Mouse (Mus musculus) gonadal fat pad, adult 2 months (tissue): ENCODE measurements around the gene Prm2. TPM values are rescaled to one million over a fixed set of nuclear protein-coding genes. Genes with fewer than 3 reads are reported as not detected.

Experiments
- polyA plus RNA-seq: library from polyadenylated mRNA; depleted of rRNA; stranded (reverse); fragments of >200 nt; gene quantifications from 2 replicates; pipeline ENCODE4 v1.2.3, GENCODE M21; 2012; rRNA removed

Gene Prm2
- polyA plus RNA-seq, 1 experiment: 224 TPM

Other genes with a start within 250 kb of the Prm2 start
- gene Socs1, start 10.6 kb downstream of the Prm2 start, polyA plus RNA-seq: 2.0 and 3.5 TPM in 2 replicates
- 89.5 and 151 TPM in 2 replicates for gene Tnp2, start 7.5 kb downstream of the Prm2 start, polyA plus RNA-seq
- 1.5 and 3.4 TPM in 2 replicates for gene Prm3, start 5.2 kb downstream of the Prm2 start, polyA plus RNA-seq
- gene Prm1, start 9.7 kb upstream of the Prm2 start, polyA plus RNA-seq: 50.4 and 109 TPM in 2 replicates
- gene Gm11172, start 16.8 kb upstream of the Prm2 start, polyA plus RNA-seq: not detected in 2 replicates
- gene Rmi2, start 38.9 kb upstream of the Prm2 start, polyA plus RNA-seq: 0.08 and 0.14 TPM in 2 replicates